Mouse (Mus musculus): Measurements from ENCODE around the gene Bud23. TPM values are rescaled to one million over a fixed set of nuclear protein-coding genes. Genes with fewer than 3 reads are reported as not detected.

The Bud23 gene
- polyA plus RNA-seq, 1 experiment = 28.3 TPM

GRCm38 (mm10) chr5:135016224-135016759, 48.5 kb downstream of the Bud23 start:
- Histone ChIP-seq H3K27ac (replicated peaks; ENCODE audit: low read depth, low read length) (no peak overlapping the region), H3K4me3 (ENCODE audit: insufficient read depth, low read depth, low read length) (no peak overlapping the region), H3K4me1 (ENCODE audit: control insufficient read depth, insufficient read depth, insufficient read length, low read length) (no peaks in the 10 kb centered on the region)

DNA sequence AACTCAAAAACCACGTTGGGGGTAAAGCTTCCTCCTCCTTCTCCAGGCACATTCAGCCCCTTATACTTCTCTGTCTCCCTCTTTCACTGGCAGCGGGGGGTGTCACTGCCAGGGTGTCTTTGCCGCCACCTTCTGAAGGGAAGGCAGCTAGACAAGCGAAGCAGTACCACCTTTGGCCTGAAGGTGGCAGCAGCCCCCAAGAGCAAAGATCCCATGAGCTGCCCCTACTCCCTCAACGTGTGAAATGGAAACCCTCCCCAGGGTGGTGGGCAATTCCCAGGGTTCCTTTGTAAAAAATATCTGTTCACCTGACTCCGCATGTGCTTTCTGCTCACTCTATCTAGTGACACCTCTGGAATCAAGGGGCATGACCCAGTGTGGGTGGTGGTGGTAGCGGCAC, 49.3 kb downstream of the Bud23 start:
- Histone ChIP-seq H3K27ac (replicated peaks; ENCODE audit: low read depth, low read length) (no peak overlapping the region), H3K4me1 (ENCODE audit: control insufficient read depth, insufficient read depth, insufficient read length, low read length) (no peaks in the 10 kb centered on the region; the same call in 1 of the 2 replicates)

DNA sequence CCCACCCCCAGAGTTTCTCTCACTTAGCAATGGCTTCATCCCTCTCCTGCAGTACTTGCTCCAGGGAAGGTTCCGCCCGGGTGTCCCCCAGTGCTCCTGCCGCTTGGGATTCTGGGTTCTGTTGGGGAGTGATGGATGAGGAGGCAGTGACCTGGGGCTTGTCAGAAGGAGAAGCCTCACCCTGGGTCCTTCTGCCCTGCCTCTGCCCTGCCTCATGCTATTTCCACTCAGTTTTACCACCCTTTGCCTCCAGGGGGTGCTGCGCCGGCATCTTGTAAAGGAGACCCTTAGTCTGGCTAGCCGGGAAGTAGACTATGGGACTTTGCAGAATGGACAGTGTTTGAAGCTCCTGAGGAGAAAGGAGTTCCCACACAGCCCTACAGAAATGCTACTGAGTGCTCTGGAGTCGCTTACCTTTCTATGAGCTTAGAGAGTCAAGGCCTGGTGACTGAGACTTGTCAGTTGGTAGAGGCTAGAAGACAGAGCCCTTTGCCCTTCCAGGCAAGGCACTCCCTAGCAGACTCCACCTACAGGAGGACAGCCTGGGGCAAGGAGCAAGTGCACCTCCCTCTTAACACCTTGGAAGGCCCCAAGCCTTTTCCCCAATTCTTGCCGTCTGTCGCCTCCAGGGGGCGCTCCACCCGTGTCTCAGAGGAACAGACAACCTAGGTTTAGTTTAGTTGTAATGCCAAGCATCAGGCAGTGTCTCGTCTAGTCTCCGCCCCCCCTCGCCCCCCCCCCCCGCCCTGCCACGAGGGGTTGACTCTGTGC, 51.9 kb downstream of the Bud23 start:
- Histone ChIP-seq H3K4me1 (ENCODE audit: control insufficient read depth, insufficient read depth, insufficient read length, low read length) (no peaks in the 10 kb centered on the region; the same call in none of the 2 replicates), H3K27ac (replicated peaks; ENCODE audit: low read depth, low read length) (no peak overlapping the region), H3K4me3 (ENCODE audit: insufficient read depth, low read depth, low read length) (no peak overlapping the region)

More for the DNA sequence above, 49.3 kb downstream of the Bud23 start:
- H3K4me3 ChIP-seq (ENCODE audit: insufficient read depth, low read depth, low read length) = no peak overlapping the region

- Histone ChIP-seq H3K4me1 (ENCODE audit: control insufficient read depth, insufficient read depth, insufficient read length, low read length) (no peaks in the 10 kb centered on the region; the same call in none of the 2 replicates), H3K4me3 (ENCODE audit: insufficient read depth, low read depth, low read length) (peak overlapping the region; percentile 22; the same call in 1 of the 2 replicates), H3K27ac (replicated peaks; ENCODE audit: low read depth, low read length) (no peak overlapping the region)
These were observed 52.7 kb downstream of the Bud23 start for GRCm38 (mm10) chr5:135011809-135012613.

GRCm38 (mm10) chr5:135010841-135011743, 53.7 kb downstream of the Bud23 start:
- no peak overlapping the region; the same call in 1 of the 2 replicates for H3K4me3 ChIP-seq (ENCODE audit: insufficient read depth, low read depth, low read length)
- no peak overlapping the region for H3K27ac ChIP-seq (replicated peaks; ENCODE audit: low read depth, low read length)
- no peaks in the 10 kb centered on the region; the same call in none of the 2 replicates for H3K4me1 ChIP-seq (ENCODE audit: control insufficient read depth, insufficient read depth, insufficient read length, low read length)

GRCm38 (mm10) chr5:135010320-135010709, 54.4 kb downstream of the Bud23 start:
- H3K4me3 ChIP-seq (ENCODE audit: insufficient read depth, low read depth, low read length) = peak overlapping the region; percentile 66
- H3K27ac ChIP-seq (replicated peaks; ENCODE audit: low read depth, low read length) = peak overlapping the region; percentile 46
- H3K4me1 ChIP-seq (ENCODE audit: control insufficient read depth, insufficient read depth, insufficient read length, low read length) = no peaks in the 10 kb centered on the region; the same call in none of the 2 replicates

DNA sequence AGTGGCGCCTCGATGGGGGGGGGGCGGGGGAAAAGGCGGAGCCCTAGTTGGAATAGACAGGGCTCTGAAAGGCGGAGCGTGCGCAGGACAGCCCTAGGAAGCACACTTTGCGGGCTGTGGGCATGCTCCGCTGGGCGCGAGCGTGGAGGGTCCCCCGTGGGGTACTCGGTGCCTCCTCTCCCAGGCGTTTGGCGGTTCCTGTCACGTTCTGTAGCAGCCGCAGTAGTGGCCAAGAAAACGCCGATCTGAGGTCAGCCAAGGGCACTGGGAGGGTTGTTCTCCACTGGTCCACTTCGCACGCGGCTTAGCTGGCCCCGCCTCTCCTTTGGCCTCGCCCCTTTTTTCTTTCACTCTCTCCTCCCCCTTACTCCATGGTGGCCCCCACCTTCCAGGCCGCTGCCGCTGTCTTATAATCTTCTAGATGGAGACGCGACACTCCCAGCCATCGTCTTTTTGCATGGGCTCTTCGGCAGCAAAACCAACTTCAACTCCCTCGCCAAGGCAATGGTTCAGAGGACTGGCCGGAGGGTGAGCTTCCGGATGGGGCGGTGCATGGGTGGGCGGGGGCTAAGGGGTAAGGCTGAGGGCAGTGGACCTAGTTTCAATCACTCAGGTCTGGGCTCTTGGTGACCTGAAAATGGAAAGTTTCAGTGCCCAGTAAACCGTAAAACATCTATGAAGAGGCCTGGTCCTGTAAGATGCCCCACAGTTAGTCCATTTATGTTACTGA, 55.0 kb downstream of the Bud23 start:
- Histone ChIP-seq H3K4me3 (ENCODE audit: insufficient read depth, low read depth, low read length) (peak overlapping the region; percentile 66), H3K4me1 (ENCODE audit: control insufficient read depth, insufficient read depth, insufficient read length, low read length) (no peaks in the 10 kb centered on the region; the same call in none of the 2 replicates), H3K27ac (replicated peaks; ENCODE audit: low read depth, low read length) (peak overlapping the region; percentile 94)

DNA sequence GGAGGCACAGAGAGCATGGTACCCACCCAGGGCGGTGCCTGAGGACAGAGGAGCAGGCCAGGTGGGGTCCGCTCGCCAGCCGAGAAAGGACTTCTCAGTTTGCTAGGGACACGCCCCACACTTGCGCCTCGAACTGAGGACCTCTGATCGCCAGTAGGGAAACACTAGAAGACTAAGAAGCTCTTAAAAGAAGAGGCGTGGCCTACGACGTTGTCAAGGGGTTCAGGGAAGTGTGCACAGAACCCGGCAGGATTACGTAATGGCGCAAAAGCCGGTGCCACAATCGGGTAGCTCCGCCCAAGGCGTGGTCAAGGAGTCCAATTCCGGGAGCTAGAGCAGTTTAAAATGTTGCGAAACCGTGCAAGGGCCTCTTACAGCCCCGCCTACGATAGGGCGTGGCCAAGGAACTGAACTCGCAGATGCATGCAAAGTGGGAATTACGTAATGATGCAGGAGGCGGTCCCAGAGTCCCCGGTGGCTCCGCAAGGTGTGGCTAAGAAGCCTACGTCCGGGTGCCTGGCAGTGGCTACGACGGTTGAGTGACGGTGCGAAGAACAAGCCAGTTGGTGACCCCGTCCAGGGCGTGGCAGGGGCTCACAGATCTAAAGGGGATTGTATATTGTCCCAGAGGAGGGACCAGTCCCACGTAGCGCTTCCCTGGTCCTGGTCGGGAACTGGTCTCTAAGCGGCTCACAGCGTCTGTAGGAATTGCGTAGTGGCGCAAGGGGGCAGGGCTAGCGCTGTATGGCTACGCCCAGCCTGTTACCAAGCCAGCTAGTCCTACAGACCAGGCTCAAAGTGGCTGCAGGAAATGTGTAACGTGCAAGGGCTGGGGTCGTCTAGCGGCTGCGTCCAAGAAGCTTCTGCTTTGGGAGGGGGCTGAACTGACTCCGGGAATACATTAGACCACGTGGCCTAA, 55.8 kb downstream of the Bud23 start, which contains the start of gene Abhd11:
Abhd11 (plus strand) TSS at position 482 of the 919 bp plus-strand sequence.
- Histone ChIP-seq H3K4me1 (ENCODE audit: control insufficient read depth, insufficient read depth, insufficient read length, low read length) (no peaks in the 10 kb centered on the region; the same call in none of the 2 replicates), H3K27ac (replicated peaks; ENCODE audit: low read depth, low read length) (peak within 1 kb of the TSS; percentile 94), H3K4me3 (ENCODE audit: insufficient read depth, low read depth, low read length) (peak within 1 kb of the TSS; percentile 68)

GRCm38 (mm10) chr5:135007802-135008571, 56.8 kb downstream of the Bud23 start:
- H3K4me1 ChIP-seq (ENCODE audit: control insufficient read depth, insufficient read depth, insufficient read length, low read length) = no peaks in the 10 kb centered on the region; the same call in none of the 2 replicates
- H3K27ac ChIP-seq (replicated peaks; ENCODE audit: low read depth, low read length) = peak overlapping the region; percentile 88
- peak overlapping the region; percentile 68 for H3K4me3 ChIP-seq (ENCODE audit: insufficient read depth, low read depth, low read length)

Other genes with a start within 250 kb of the Bud23 start
- not detected in 2 replicates for gene Tmem270, start 158.2 kb downstream of the Bud23 start, polyA plus RNA-seq (2012; ENCODE audit: insufficient read depth, insufficient read length, missing spikeins)
- not detected in 2 replicates for gene Cldn13, start 149.4 kb downstream of the Bud23 start, polyA plus RNA-seq (2012; ENCODE audit: insufficient read depth, insufficient read length, missing spikeins)
- gene Mettl27, start 132.6 kb downstream of the Bud23 start, polyA plus RNA-seq (2012; ENCODE audit: insufficient read depth, insufficient read length, missing spikeins) = 6.3 and 9.3 TPM in 2 replicates
- not detected in 2 replicates for gene Cldn4, start 118.0 kb downstream of the Bud23 start, polyA plus RNA-seq (2012; ENCODE audit: insufficient read depth, insufficient read length, missing spikeins)
- not detected in 2 replicates for gene Cldn3, start 78.7 kb downstream of the Bud23 start, polyA plus RNA-seq (2012; ENCODE audit: insufficient read depth, insufficient read length, missing spikeins)
- 91.8 and 99.4 TPM in 2 replicates for gene Abhd11, start 55.8 kb downstream of the Bud23 start, polyA plus RNA-seq (2012; ENCODE audit: insufficient read depth, insufficient read length, missing spikeins)
- not detected in 2 replicates for gene Stx1a, start 41.5 kb downstream of the Bud23 start, polyA plus RNA-seq (2012; ENCODE audit: insufficient read depth, insufficient read length, missing spikeins)
- gene Dnajc30, start 757 bp downstream of the Bud23 start, polyA plus RNA-seq (2012; ENCODE audit: insufficient read depth, insufficient read length, missing spikeins) = 14.3 and 21.1 TPM in 2 replicates
- gene Vps37d, start 13.3 kb upstream of the Bud23 start, polyA plus RNA-seq (2012; ENCODE audit: insufficient read depth, insufficient read length, missing spikeins) = 1.1 TPM in 1 of 2 replicates, not detected in the other
- 174 and 262 TPM in 2 replicates for gene Mlxipl, start 24.9 kb upstream of the Bud23 start, polyA plus RNA-seq (2012; ENCODE audit: insufficient read depth, insufficient read length, missing spikeins)
- 7.5 and 8.2 TPM in 2 replicates for gene Tbl2, start 84.7 kb upstream of the Bud23 start, polyA plus RNA-seq (2012; ENCODE audit: insufficient read depth, insufficient read length, missing spikeins)
- gene Bcl7b, start 103.3 kb upstream of the Bud23 start, polyA plus RNA-seq (2012; ENCODE audit: insufficient read depth, insufficient read length, missing spikeins) = 61.6 and 84.5 TPM in 2 replicates
- gene Baz1b, start 122.3 kb upstream of the Bud23 start, polyA plus RNA-seq (2012; ENCODE audit: insufficient read depth, insufficient read length, missing spikeins) = 25.5 and 32.8 TPM in 2 replicates
- gene Fzd9, start 186.3 kb upstream of the Bud23 start, polyA plus RNA-seq (2012; ENCODE audit: insufficient read depth, insufficient read length, missing spikeins) = not detected in 2 replicates